In genomic region chr16:10063491-10063890, GRCm38 (mm10) we compare ENCODE assay signal across 17 mouse cellular contexts.
DNase-seq lines count a peak whose midpoint lies in the region; ATAC-seq lines count a peak whose summit lies in the region.
"Had no signal": no experiment of that assay in that cellular context is flagged by ENCODE, and none has a peak within 500 bp of the region (broad histone marks: within the 10 kb centered on the region; RNA-seq: fewer than 3 reads in every experiment).

No protein-coding gene starts in this region.

- intact Hi-C loops in left cerebral cortex, postnatal 4 days (cut with DNase I), result no loop called here
- intact Hi-C loops in left cerebral cortex, postnatal 36 days (cut with DNase I), result loop anchor here (1.0 to 10.0 kb wide), 2 partner anchors 69 to 1049 kb away; no protein-coding TSS in a partner anchor
- intact Hi-C loops in heart, postnatal 10 days (cut with DNase I), result no loop called here

- no peak overlapping the region for H3K4me2 ChIP-seq in kidney, embryonic 16.5 days (replicated peaks; ENCODE audit: low read depth, low read length)
- H3K4me2 ChIP-seq: limb, embryonic 13.5 days had no signal

- DNase-seq in left cerebral cortex, adult 11 months (ENCODE audit: low spot score), result peak; percentile 73
- no peak for DNase-seq in left cerebral cortex, postnatal 4 days
- peak; percentile 26 to 72 for DNase-seq in layer of hippocampus, postnatal 14 days (ENCODE audit: low spot score in 2 of 2)
- DNase-seq in left cerebral cortex, postnatal 36 days (ENCODE audit: low spot score in 2 of 2), result peak; percentile 73 to 83
- DNase-seq in adrenal gland, adult 8-10 months, result no peak
- no peak for DNase-seq in heart, postnatal 10 days
- no peak for DNase-seq in adrenal gland, postnatal 4 days (ENCODE audit: low spot score in 2 of 2)
- DNase-seq: adrenal gland, postnatal 25 days; cerebellum, postnatal 14 days; heart, adult 11 months; kidney, postnatal 14 days; liver, postnatal 0 days; midbrain, embryonic 14.5 days had no signal

- H3K4me1 ChIP-seq in kidney, embryonic 16.5 days (ENCODE audit: insufficient read depth, low read length), result no peaks in the 10 kb centered on the region
- H3K4me1 ChIP-seq: limb, embryonic 13.5 days had no signal

- 74% methylated on average over 8 of the region's 8 CpGs for WGBS in kidney, embryonic 16.5 days

- H3K36me3 ChIP-seq in kidney, embryonic 16.5 days (ENCODE audit: insufficient read depth, low read length), result no peaks in the 10 kb centered on the region
- H3K36me3 ChIP-seq: limb, embryonic 13.5 days had no signal

- H3K27ac ChIP-seq in kidney, embryonic 16.5 days (ENCODE audit: low read length), result no peak overlapping the region
- H3K27ac ChIP-seq: limb, embryonic 13.5 days; macrophage had no signal

- ATAC-seq in kidney, embryonic 16.5 days (ENCODE audit: low FRiP score, low TSS enrichment), result no peak
- ATAC-seq: intestine, embryonic 16.5 days; liver, postnatal 0 days had no signal

- no peak overlapping the region for H3K9ac ChIP-seq in kidney, embryonic 16.5 days (replicated peaks; ENCODE audit: low read length)
- H3K9ac ChIP-seq: limb, embryonic 13.5 days; liver, postnatal 0 days had no signal

- no peaks in the 10 kb centered on the region for H3K27me3 ChIP-seq in kidney, embryonic 16.5 days (ENCODE audit: insufficient read depth, low read length)
- H3K27me3 ChIP-seq: limb, embryonic 13.5 days had no signal

- H3K4me3 ChIP-seq in kidney, embryonic 16.5 days (ENCODE audit: low read length), result no peak overlapping the region
- H3K4me3 ChIP-seq: limb, embryonic 13.5 days had no signal

- no peaks in the 10 kb centered on the region for H3K9me3 ChIP-seq in kidney, embryonic 16.5 days (ENCODE audit: low read length)
- H3K9me3 ChIP-seq: limb, embryonic 13.5 days had no signal

Comparison
In these comparisons a context has a peak if more than half of its experiments do, and no peak if none do; other contexts are left out.
1. DNase-seq: peak in left cerebral cortex, adult 11 months (single experiment), layer of hippocampus, postnatal 14 days (2 of 2) and left cerebral cortex, postnatal 36 days (2 of 2); none in left cerebral cortex, postnatal 4 days (single experiment), adrenal gland, adult 8-10 months (single experiment), heart, postnatal 10 days (0 of 2) and adrenal gland, postnatal 4 days (0 of 2).